Mouse (Mus musculus) midbrain, embryonic 11.5 days (tissue): Measurements from ENCODE around the gene Uhmk1. TPM values are rescaled to one million over a fixed set of nuclear protein-coding genes. Genes with fewer than 3 reads are reported as not detected.

Source experiments
- ATAC-seq: fragments of 200-750 bp; cut with Nextera tagmentation; 2 replicates; pipeline ENCODE4 v1.8.0; 2017; ENCODE audit warnings: moderate TSS enrichment, moderate library complexity; ENCODE audit not compliant: low FRiP score
- DNase-seq: peaks from one replicate; pipeline ENCODE4 v3.0.0; 2015; ENCODE audit warnings: low spot score; ENCODE audit errors: missing footprints
- H3K27ac ChIP-seq: fragments of 300-500 bp; sonication (generic); 2 replicates; pipeline ENCODE4 v1.5.1; 2014; ENCODE audit warnings: low read depth, low read length
- H3K27me3 ChIP-seq: fragments of 300-500 bp; sonication (generic); 2 replicates; pipeline ENCODE4 v1.6.1; 2014; ENCODE audit warnings: mild to moderate bottlenecking, low read length, moderate library complexity, mixed read lengths; ENCODE audit not compliant: control insufficient read depth, insufficient read depth
- H3K36me3 ChIP-seq: fragments of 300-500 bp; sonication (generic); 2 replicates; pipeline ENCODE4 v1.6.1; 2014; ENCODE audit warnings: mild to moderate bottlenecking, low read length, moderate library complexity, mixed read lengths; ENCODE audit not compliant: control insufficient read depth, insufficient read depth
- H3K4me1 ChIP-seq: fragments of 300-500 bp; sonication (generic); 2 replicates; pipeline ENCODE4 v1.6.1; 2014; ENCODE audit warnings: low read length; ENCODE audit not compliant: control insufficient read depth, insufficient read depth
- H3K4me2 ChIP-seq: fragments of 300-500 bp; sonication (generic); 2 replicates; pipeline ENCODE4 v1.6.1; 2014; ENCODE audit warnings: mild to moderate bottlenecking, moderate library complexity
- H3K4me3 ChIP-seq: fragments of 300-500 bp; sonication (generic); 2 replicates; pipeline ENCODE4 v1.5.1; 2014; ENCODE audit warnings: low read depth, low read length
- H3K9ac ChIP-seq: fragments of 300-500 bp; sonication (generic); 2 replicates; pipeline ENCODE4 v1.6.1; 2014; ENCODE audit warnings: low read length
- H3K9me3 ChIP-seq: fragments of 300-500 bp; sonication (generic); 2 replicates; pipeline ENCODE4 v1.6.1; 2016; ENCODE audit warnings: low read length; ENCODE audit not compliant: control insufficient read depth
- WGBS: fragments of 180-500 bp; shearing (Covaris S2); extraction: QIAGEN DNeasy Blood & Tissue Kit; methylation state at CpG from one replicate; pipeline ENCODE4 v1.1.7; 2014; 5-methylcytosine and 5-hydroxymethylcytosine counted together
- polyA plus RNA-seq: library from polyadenylated mRNA; unstranded; fragments of >200 nt; fragmentation: Nextera tagmentation; extraction: Ambion mirVana; gene quantifications from 2 replicates; pipeline ENCODE4 v1.2.1, GENCODE M21; 2014

The Uhmk1 gene
- polyA plus RNA-seq, 1 experiment from 2014 or later = 17.4 TPM

DNA sequence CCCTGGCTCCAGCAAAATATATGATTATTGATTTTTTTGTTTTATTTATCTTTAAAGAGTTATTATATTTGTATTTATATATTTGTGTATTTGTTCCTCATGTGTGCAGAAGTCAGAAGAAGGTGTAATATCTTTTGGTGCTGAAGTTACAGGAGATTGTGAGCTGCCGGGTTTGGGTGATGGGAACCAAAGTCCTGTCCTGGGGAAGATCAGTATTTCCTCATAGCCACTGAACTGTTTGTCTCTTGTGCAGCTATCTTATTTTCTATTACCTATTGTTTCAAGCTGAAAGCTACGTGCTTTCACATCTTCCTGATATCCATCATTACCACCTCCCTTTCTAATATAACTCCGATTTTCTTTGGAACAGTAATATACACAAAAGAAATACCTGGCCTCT, 393 bp upstream of the Uhmk1 start:
- H3K9me3 ChIP-seq = no peaks in the 10 kb centered on the region
- no peaks in the 10 kb centered on the region for H3K27me3 ChIP-seq
- H3K36me3 ChIP-seq = no peaks in the 10 kb centered on the region; the same call in 1 of the 2 replicates
- H3K9ac ChIP-seq = no peak overlapping the region
- H3K27ac ChIP-seq = no peak overlapping the region
- peak overlapping the region; percentile 75; the same call in 1 of the 2 replicates for H3K4me2 ChIP-seq
- no peak for ATAC-seq
- WGBS = 75% methylated on average over 3 of the region's 3 CpGs
- H3K4me3 ChIP-seq = peak overlapping the region; percentile 95; the same call in 1 of the 2 replicates
- DNase-seq = peak; percentile 87
- H3K4me1 ChIP-seq = peaks cover 6% of the 10 kb centered on the region

DNA sequence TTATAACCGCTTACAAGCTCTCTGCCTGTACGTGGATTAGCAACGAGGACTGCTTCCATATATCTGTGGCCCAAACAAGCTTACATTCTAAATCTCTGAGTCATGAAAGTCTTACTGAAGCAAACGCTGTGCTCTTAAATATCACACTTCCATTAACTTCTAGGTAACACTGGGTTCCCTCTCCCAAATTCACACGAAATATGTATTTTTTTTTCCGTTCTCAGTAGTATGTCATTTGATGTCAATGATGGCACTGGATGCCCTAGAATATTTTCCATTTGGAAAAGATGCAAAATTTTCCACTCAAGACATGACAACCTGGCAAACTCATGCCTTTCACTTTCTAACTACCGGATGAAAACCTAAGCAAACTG, 827 bp downstream of the Uhmk1 start:
- Histone ChIP-seq H3K27me3 (no peaks in the 10 kb centered on the region), H3K4me3 (peak overlapping the region; percentile 95), H3K4me2 (peak overlapping the region; percentile 75), H3K4me1 (peaks cover 6% of the 10 kb centered on the region), H3K9me3 (no peaks in the 10 kb centered on the region), H3K9ac (peak overlapping the region; percentile 91), H3K27ac (no peak overlapping the region), H3K36me3 (no peaks in the 10 kb centered on the region; the same call in 1 of the 2 replicates)
- DNase-seq (peak; percentile 85), ATAC-seq (no peak)
- WGBS = 50% methylated on average over 7 of the region's 7 CpGs

DNA sequence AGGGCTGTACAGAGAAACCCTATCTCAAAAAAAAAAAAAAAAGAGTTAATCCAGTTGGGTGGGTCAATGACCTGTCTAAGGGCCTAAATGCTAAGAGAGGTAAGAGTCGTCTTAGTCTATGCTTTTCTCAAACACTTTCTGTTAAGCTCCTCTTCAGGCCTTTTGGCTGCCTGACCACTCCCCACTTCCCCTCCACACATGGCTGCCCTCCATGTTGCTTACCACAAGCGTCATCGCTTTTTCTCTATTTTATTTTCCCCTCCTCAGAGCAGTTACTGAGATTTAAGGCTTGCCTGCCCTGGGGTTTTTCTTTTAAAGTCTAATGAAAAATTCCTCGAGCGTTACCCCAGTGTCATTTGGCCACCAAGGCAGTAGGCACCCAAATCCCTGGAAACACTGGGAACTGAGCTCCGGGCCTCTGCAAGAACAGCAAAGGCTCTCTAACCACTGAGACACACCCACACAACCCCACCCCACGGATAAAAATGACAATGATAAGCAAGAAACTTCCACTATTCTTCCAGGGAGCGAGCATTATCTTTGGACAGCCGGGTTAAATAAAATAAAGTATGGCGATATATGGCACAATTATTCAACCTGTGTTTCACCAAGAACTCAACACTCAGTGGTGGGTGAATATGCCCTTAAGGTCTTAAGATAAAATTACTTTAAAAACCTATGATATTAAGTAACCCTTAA, 1.9 kb downstream of the Uhmk1 start:
- WGBS = 90% methylated on average over 10 of the region's 10 CpGs
- H3K4me2 ChIP-seq = no peak overlapping the region
- peaks cover 6% of the 10 kb centered on the region for H3K4me1 ChIP-seq
- no peak overlapping the region for H3K4me3 ChIP-seq
- no peak overlapping the region for H3K27ac ChIP-seq
- ATAC-seq = no peak
- H3K27me3 ChIP-seq = no peaks in the 10 kb centered on the region
- H3K36me3 ChIP-seq = peaks cover under 1% of the 10 kb centered on the region; the same call in 1 of the 2 replicates
- no peak for DNase-seq
- H3K9me3 ChIP-seq = no peaks in the 10 kb centered on the region
- H3K9ac ChIP-seq = no peak overlapping the region

DNA sequence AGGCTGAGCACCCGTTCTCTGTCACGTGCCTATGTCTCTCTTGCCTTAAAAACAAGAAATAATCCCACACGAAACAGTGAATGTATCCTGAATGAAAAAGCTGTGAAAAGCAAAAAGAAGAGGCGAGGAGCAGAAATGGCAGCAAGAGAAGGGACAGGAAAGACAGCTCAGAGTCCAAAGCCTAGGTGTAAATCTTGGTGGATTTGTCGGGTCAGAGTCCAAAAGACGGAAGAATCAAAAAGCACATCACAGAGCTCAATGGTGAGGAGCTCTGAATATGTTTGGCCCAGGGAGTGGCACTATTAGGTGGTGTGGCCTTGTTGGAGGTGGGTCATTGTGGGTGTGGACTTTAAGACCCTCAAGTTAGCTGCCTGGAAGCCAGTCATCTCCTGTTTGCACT, 8.8 kb downstream of the Uhmk1 start:
- H3K36me3 ChIP-seq = peaks cover 22% of the 10 kb centered on the region
- no peak overlapping the region for H3K9ac ChIP-seq
- no peaks in the 10 kb centered on the region for H3K9me3 ChIP-seq
- H3K27me3 ChIP-seq = no peaks in the 10 kb centered on the region
- H3K4me2 ChIP-seq = no peak overlapping the region
- no peak for ATAC-seq
- no peak overlapping the region for H3K4me3 ChIP-seq
- no peaks in the 10 kb centered on the region for H3K4me1 ChIP-seq
- H3K27ac ChIP-seq = no peak overlapping the region
- 95% methylated on average over 6 of the region's 6 CpGs for WGBS
- DNase-seq = no peak

DNA sequence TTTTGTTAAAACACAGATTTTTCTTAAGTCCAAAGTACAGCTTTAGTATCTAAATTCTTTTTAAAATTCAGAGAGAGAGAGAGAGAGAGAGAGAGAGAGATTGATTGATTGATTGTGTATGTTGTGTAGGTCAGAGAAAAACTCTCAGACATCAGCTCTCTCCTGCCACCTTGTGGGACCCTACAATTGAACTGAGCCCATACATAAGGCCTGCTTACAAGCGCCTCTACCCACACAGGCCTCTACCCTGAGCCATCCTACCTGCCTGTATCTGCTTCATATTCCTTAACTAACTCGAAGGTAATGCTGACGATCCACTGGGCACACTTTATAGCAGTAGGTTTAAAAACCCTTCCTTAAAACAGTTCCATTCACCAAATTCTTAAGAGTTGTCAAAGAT, 14.8 kb downstream of the Uhmk1 start:
- 73% methylated on average over 3 of the region's 3 CpGs for WGBS
- H3K27me3 ChIP-seq = no peaks in the 10 kb centered on the region
- no peak overlapping the region for H3K27ac ChIP-seq
- no peak overlapping the region for H3K4me2 ChIP-seq
- H3K36me3 ChIP-seq = peaks cover 5% of the 10 kb centered on the region; the same call in 1 of the 2 replicates
- DNase-seq (no peak), ATAC-seq (no peak)
- no peak overlapping the region for H3K9ac ChIP-seq
- no peaks in the 10 kb centered on the region for H3K4me1 ChIP-seq
- no peaks in the 10 kb centered on the region for H3K9me3 ChIP-seq
- H3K4me3 ChIP-seq = no peak overlapping the region

DNA sequence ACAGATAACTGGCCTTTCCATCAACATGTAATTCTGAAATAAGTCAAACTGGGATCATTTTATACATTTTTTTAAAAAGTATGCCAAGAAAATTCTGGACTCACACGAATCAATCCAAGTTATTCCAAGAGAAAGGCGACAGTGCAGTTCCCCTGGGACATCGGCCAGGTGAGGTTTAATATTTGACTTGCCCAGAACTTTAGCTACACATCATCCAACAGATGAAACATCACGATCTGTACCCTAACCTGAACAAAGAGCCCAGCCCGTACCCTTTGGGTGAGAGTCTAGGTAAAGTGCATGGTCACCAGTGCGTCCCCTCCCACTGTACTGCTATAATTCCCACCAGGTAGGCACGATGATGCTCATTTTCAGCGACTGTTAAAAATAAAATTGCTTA, 19.0 kb downstream of the Uhmk1 start:
- DNase-seq (no peak), ATAC-seq (no peak)
- H3K27me3 ChIP-seq = no peaks in the 10 kb centered on the region
- no peak overlapping the region for H3K4me2 ChIP-seq
- no peak overlapping the region for H3K27ac ChIP-seq
- H3K9ac ChIP-seq = no peak overlapping the region
- peaks cover 6% of the 10 kb centered on the region; the same call in 1 of the 2 replicates for H3K36me3 ChIP-seq
- WGBS = 95% methylated on average over 8 of the region's 8 CpGs
- no peak overlapping the region for H3K4me3 ChIP-seq
- no peaks in the 10 kb centered on the region for H3K9me3 ChIP-seq
- no peaks in the 10 kb centered on the region for H3K4me1 ChIP-seq

DNA sequence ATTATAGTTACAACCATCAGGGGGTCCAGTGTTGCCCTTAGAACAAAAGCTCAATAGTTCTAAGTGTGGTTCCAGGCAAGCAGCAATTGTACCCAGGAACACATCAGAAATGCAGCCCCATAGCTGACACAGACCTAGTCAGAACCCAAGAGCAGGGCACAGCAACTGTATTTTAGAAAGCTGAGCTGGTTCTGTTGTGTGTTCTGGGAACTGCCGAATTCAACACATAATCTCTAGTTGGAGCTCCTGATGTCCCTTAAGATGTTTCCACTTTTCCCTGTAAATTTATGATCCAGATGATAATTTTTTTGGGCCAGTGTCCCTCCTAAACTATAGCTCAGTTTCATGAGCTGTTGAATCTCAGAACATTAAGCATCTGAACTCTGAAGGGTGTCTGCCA, 23.3 kb downstream of the Uhmk1 start:
- H3K9ac ChIP-seq = no peak overlapping the region
- ATAC-seq (no peak), DNase-seq (peak; percentile 59)
- WGBS = 90% methylated on average over 1 of the region's 1 CpGs
- H3K4me1 ChIP-seq = no peaks in the 10 kb centered on the region
- no peak overlapping the region for H3K4me2 ChIP-seq
- no peaks in the 10 kb centered on the region for H3K9me3 ChIP-seq
- no peak overlapping the region for H3K4me3 ChIP-seq
- peaks cover 3% of the 10 kb centered on the region; the same call in 1 of the 2 replicates for H3K36me3 ChIP-seq
- H3K27ac ChIP-seq = no peak overlapping the region
- no peaks in the 10 kb centered on the region for H3K27me3 ChIP-seq

DNA sequence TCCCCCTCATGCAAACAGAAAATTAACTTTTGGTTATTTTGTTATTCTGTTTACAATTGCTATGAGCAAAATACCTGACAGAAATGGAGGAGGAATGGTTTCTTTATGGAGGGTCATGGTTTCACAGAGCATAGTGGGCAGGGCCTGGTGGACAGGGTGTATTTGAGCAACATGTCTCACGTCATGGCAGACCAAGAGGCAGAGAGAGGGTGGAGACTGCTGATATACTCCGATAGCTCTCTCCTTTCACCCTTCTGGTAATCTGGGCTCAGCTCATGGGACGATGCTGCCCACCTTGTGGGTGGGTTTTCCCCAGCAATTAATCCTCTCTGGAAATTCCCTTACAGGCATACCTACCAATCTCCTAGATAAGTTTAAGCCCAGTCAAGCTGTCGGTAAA, 25.0 kb downstream of the Uhmk1 start:
- Histone ChIP-seq H3K9me3 (no peaks in the 10 kb centered on the region), H3K4me2 (no peak overlapping the region), H3K4me1 (no peaks in the 10 kb centered on the region), H3K9ac (no peak overlapping the region), H3K4me3 (no peak overlapping the region), H3K27me3 (no peaks in the 10 kb centered on the region), H3K36me3 (peaks cover 3% of the 10 kb centered on the region; the same call in 1 of the 2 replicates), H3K27ac (no peak overlapping the region)
- ATAC-seq = no peak
- 87% methylated on average over 4 of the region's 4 CpGs for WGBS
- peak; percentile 49 for DNase-seq

DNA sequence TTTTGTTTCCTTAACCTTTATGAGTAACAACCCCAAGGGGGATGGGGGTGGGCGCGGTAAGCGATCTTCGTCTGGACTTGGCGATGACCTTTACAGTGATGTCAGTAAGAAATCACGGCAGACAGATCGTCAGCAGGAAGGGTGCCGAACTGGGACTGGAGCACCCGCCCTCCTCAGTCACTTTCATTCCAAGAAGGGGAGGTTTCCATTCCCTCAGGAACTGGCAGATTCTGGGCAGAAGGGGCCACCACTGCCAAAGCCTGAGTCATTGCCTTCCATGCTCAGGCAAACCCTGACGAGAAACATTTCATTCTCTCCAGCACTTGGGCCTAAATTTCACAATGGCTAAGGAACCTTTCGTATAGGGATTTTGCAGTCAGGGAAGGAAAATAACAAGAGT, 26.6 kb downstream of the Uhmk1 start:
- Histone ChIP-seq H3K27me3 (no peaks in the 10 kb centered on the region), H3K36me3 (peaks cover 3% of the 10 kb centered on the region; the same call in 1 of the 2 replicates), H3K9me3 (no peaks in the 10 kb centered on the region), H3K4me2 (no peak overlapping the region), H3K27ac (no peak overlapping the region), H3K4me3 (no peak overlapping the region), H3K9ac (no peak overlapping the region), H3K4me1 (no peaks in the 10 kb centered on the region)
- DNase-seq = peak; percentile 70
- WGBS = 83% methylated on average over 11 of the region's 11 CpGs
- no peak for ATAC-seq
